Mouse (Mus musculus): ENCODE results near the gene Usp6nl.

DNA sequence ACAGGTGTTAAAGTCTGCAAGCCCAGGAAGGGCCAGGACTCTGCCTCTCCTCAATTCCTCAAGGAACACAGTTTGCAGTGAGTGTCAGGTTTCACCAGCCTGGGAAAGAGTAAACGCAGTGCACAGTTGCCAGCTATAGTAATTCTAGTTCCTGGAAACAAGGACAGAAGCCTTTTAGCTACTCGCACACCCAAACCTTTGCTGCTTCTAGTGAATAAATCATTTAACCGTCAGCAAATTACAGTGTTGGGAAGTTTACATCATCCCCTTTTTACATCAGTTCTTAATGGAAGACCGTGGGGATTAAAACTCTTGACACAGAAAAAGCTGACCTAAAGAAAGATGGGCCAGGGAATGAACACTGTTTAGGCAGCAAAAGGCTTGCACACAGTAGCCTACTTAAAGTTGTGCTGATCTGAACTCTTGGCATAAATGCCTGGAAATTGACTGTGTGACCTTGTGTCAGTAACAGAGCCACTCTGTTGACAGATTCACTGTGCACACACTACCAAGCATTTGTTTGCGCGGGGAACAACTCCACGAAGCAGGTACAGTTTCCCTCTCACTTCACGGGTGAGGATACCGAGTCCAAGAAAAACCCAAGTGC lies 595 bp upstream of the Usp6nl start:
- TF ChIP-seq CTCF (IDR thresholded peaks at IDR 0.05; ENCODE audit: borderline replicate concordance, extremely low read depth, insufficient read depth, insufficient read length) (no peak), POLR2A (IDR thresholded peaks at IDR 0.05; ENCODE audit: borderline replicate concordance, extremely low read depth, insufficient read depth, insufficient read length, poor library complexity, severe bottlenecking) (no peak)
